Mouse (Mus musculus) neural tube, embryonic 14.5 days (tissue): ENCODE data around the gene Dhrs4. TPM values are rescaled to one million over a fixed set of nuclear protein-coding genes. Genes with fewer than 3 reads are reported as not detected.

Experiments
- ATAC-seq: fragments of 200-750 bp; cut with Nextera tagmentation; 2 replicates; pipeline ENCODE4 v1.8.0; 2017; ENCODE audit warnings: low read depth, mild to moderate bottlenecking, moderate TSS enrichment, moderate library complexity
- H3K27ac ChIP-seq: fragments of 300-500 bp; sonication (generic); 2 replicates; pipeline ENCODE4 v1.5.1; 2014; ENCODE audit warnings: low read depth, mild to moderate bottlenecking, control low read depth, low read length, moderate library complexity, mixed read lengths
- H3K27me3 ChIP-seq: fragments of 300-500 bp; sonication (generic); 2 replicates; pipeline ENCODE4 v1.6.1; 2014; ENCODE audit warnings: low read length; ENCODE audit not compliant: control insufficient read depth, insufficient read depth
- H3K36me3 ChIP-seq: fragments of 300-500 bp; sonication (generic); 2 replicates; pipeline ENCODE4 v1.6.1; 2014; ENCODE audit warnings: low read length, mixed read lengths; ENCODE audit not compliant: control insufficient read depth, insufficient read depth
- H3K4me1 ChIP-seq: fragments of 300-500 bp; sonication (generic); 2 replicates; pipeline ENCODE4 v1.6.1; 2014; ENCODE audit warnings: low read length; ENCODE audit not compliant: control insufficient read depth, insufficient read depth
- H3K4me2 ChIP-seq: fragments of 300-500 bp; sonication (generic); 2 replicates; pipeline ENCODE4 v1.6.1; 2014; ENCODE audit warnings: mild to moderate bottlenecking, low read depth, low read length, control low read depth
- H3K4me3 ChIP-seq: fragments of 300-500 bp; sonication (generic); 2 replicates; pipeline ENCODE4 v1.5.1; 2014; ENCODE audit warnings: low read depth, low read length, control low read depth, mixed read lengths
- H3K9ac ChIP-seq: fragments of 300-500 bp; sonication (generic); replicated peaks from 2 replicates; pipeline ENCODE4 v1.6.1; 2014; ENCODE audit warnings: low read depth, mild to moderate bottlenecking, control low read depth, low read length, mixed read lengths
- H3K9me3 ChIP-seq: fragments of 300-500 bp; sonication (generic); 2 replicates; pipeline ENCODE4 v1.6.1; 2016; ENCODE audit warnings: low read length; ENCODE audit not compliant: control insufficient read depth
- WGBS: fragments of 180-500 bp; shearing (Covaris S2); extraction: QIAGEN DNeasy Blood & Tissue Kit; methylation state at CpG from one replicate; pipeline ENCODE4 v1.1.7; 2014; 5-methylcytosine and 5-hydroxymethylcytosine counted together
- polyA plus RNA-seq: library from polyadenylated mRNA; unstranded; fragments of >200 nt; fragmentation: Nextera tagmentation; extraction: Ambion mirVana; gene quantifications from 2 replicates; pipeline ENCODE4 v1.2.1, GENCODE M21; 2014

Dhrs4 gene
- polyA plus RNA-seq, 1 experiment from 2014 or later, result 7.6 TPM

GRCm38 (mm10) chr14:55459796-55460195 lies 18.8 kb upstream of the Dhrs4 start:
- H3K4me3 ChIP-seq, result no peak overlapping the region
- peaks cover 2% of the 10 kb centered on the region; the same call in 1 of the 2 replicates for H3K9me3 ChIP-seq
- H3K27ac ChIP-seq, result no peak overlapping the region
- H3K4me2 ChIP-seq, result no peak overlapping the region
- H3K27me3 ChIP-seq, result no peaks in the 10 kb centered on the region
- no peak for ATAC-seq
- WGBS, result 72% methylated on average over 4 of the region's 4 CpGs
- H3K9ac ChIP-seq, result no peak overlapping the region
- no peaks in the 10 kb centered on the region for H3K36me3 ChIP-seq
- no peaks in the 10 kb centered on the region for H3K4me1 ChIP-seq

DNA sequence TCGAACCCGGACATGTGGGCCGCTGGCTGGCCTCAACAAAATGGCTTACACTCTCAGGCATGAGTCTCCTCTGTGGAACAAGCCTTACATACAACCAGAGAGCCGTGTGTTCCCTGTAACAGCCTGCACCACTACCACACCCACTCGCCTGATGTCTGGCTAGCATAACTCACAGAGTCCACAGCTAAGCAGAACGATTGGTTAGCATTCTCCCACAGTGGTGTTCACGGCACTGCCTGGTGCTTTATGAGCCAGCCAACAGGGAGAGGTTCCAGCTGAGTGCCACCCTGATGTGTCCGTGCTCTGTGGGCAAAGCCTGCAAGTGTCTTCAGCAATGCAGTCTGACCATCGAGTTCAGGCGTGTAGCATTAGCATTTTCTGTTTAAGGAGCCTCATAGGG lies 18.3 kb upstream of the Dhrs4 start:
- no peak overlapping the region for H3K9ac ChIP-seq
- WGBS, result 79% methylated on average over 10 of the region's 10 CpGs
- H3K36me3 ChIP-seq, result no peaks in the 10 kb centered on the region
- no peak overlapping the region for H3K27ac ChIP-seq
- H3K4me3 ChIP-seq, result no peak overlapping the region
- no peak for ATAC-seq
- no peaks in the 10 kb centered on the region for H3K4me1 ChIP-seq
- no peak overlapping the region for H3K4me2 ChIP-seq
- H3K27me3 ChIP-seq, result no peaks in the 10 kb centered on the region
- H3K9me3 ChIP-seq, result peaks cover 2% of the 10 kb centered on the region; the same call in 1 of the 2 replicates

DNA sequence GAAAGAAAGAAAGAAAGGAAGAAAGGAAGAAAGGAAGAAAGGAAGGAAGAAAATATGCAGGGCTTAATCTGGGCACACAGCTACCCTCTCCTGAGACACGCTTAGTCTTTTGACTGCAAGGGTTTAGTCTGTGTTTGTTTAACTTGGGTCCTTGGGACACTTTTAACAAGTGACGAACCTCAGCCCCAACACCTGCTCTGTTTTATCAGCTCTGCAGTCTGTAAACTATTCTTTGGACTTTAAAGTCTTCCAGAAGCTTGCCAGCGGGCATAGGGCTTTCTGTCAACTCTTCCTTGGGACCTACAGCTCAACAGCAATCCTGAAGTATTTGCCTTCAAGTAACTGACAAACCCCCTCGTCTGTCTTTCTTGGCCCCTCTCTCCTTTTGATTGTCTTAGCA lies 16.8 kb upstream of the Dhrs4 start:
- Histone ChIP-seq H3K4me2 (no peak overlapping the region), H3K9ac (no peak overlapping the region), H3K27me3 (no peaks in the 10 kb centered on the region), H3K4me3 (no peak overlapping the region), H3K27ac (no peak overlapping the region), H3K4me1 (no peaks in the 10 kb centered on the region), H3K9me3 (no peaks in the 10 kb centered on the region), H3K36me3 (no peaks in the 10 kb centered on the region)
- WGBS, result 72% methylated on average over 4 of the region's 4 CpGs
- no peak for ATAC-seq

DNA sequence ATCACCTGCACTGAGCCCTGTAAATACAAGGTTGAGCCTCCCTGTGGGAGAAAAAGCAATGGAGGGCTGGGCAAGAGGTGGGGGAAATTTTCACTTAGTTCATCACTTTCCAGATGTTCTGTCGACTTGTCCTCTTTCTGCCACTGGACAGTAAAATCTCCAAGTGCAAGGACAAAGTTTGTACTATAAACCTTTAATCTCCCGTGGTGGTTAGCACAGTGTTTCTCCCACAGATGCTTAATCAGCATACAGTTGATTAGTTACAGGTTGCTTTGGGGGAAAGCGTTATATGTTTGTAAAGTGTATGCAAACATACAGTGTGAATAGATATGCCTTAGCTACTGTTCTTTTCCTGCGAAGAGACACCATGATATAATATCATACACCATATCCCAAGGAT lies 12.1 kb upstream of the Dhrs4 start:
- H3K4me1 ChIP-seq, result no peaks in the 10 kb centered on the region
- H3K4me2 ChIP-seq, result no peak overlapping the region
- H3K27ac ChIP-seq, result no peak overlapping the region
- H3K36me3 ChIP-seq, result no peaks in the 10 kb centered on the region
- ATAC-seq, result no peak
- H3K4me3 ChIP-seq, result no peak overlapping the region
- H3K9me3 ChIP-seq, result no peaks in the 10 kb centered on the region
- H3K9ac ChIP-seq, result no peak overlapping the region
- H3K27me3 ChIP-seq, result no peaks in the 10 kb centered on the region
- WGBS, result 82% methylated on average over 4 of the region's 4 CpGs

DNA sequence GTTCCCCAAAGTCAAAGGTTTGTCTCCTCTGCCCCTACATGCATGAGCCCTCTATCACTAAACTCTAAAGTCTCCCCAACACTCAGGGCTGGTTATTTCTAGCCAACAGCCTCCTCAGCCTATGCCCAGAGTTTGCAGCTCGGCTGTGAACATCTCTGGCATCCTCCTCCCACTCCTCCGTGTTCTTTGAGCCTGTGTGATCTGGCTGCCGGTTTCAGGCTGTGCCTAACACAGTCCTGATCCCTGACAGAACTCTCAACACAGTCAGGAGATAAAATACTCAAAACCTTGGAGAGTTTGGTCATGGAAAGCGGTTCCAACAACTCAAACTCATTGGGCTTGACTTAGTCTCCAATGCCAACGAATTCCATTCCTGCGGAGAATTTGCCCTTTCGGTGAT lies 11.4 kb upstream of the Dhrs4 start:
- Histone ChIP-seq H3K9me3 (no peaks in the 10 kb centered on the region), H3K27ac (no peak overlapping the region), H3K27me3 (no peaks in the 10 kb centered on the region), H3K36me3 (no peaks in the 10 kb centered on the region), H3K4me1 (no peaks in the 10 kb centered on the region), H3K4me3 (no peak overlapping the region), H3K9ac (no peak overlapping the region), H3K4me2 (no peak overlapping the region)
- 81% methylated on average over 7 of the region's 7 CpGs for WGBS
- ATAC-seq, result no peak

- no peak for ATAC-seq
- Histone ChIP-seq H3K4me2 (no peak overlapping the region), H3K27me3 (no peaks in the 10 kb centered on the region), H3K27ac (no peak overlapping the region), H3K4me3 (no peak overlapping the region), H3K9me3 (no peaks in the 10 kb centered on the region), H3K4me1 (no peaks in the 10 kb centered on the region), H3K9ac (no peak overlapping the region), H3K36me3 (no peaks in the 10 kb centered on the region)
- 88% methylated on average over 2 of the region's 2 CpGs for WGBS
Measured at GRCm38 (mm10) chr14:55468301-55468741, 10.2 kb upstream of the Dhrs4 start.

DNA sequence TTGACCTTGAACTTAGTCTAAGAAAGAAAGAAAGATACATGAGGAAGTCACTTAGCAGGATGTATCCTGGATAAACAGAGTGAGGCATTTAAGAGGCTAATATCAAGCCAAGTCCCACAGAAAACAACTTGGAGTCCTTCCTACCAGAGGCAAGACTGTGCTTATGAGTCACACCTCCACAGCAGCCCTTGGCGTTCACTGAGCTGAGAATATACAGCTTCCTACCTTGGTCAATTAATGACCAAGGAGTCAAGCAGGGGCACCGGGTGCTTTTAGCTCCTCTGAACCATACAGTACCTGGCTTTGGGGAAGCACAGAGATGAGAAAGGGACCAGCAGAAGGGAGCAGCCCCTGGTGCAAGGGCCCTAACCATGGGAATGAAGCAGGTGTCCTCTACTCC lies 9.5 kb upstream of the Dhrs4 start:
- H3K9me3 ChIP-seq, result no peaks in the 10 kb centered on the region

GRCm38 (mm10) chr14:55469821-55470220 lies 8.7 kb upstream of the Dhrs4 start:
- Histone ChIP-seq H3K4me2 (no peak overlapping the region), H3K9me3 (no peaks in the 10 kb centered on the region), H3K27me3 (no peaks in the 10 kb centered on the region), H3K36me3 (no peaks in the 10 kb centered on the region), H3K9ac (no peak overlapping the region), H3K4me3 (no peak overlapping the region), H3K27ac (no peak overlapping the region), H3K4me1 (no peaks in the 10 kb centered on the region)
- no peak for ATAC-seq
- 91% methylated on average over 6 of the region's 6 CpGs for WGBS

More for the DNA sequence above, 9.5 kb upstream of the Dhrs4 start:
- no peaks in the 10 kb centered on the region for H3K36me3 ChIP-seq
- H3K4me2 ChIP-seq, result no peak overlapping the region
- no peak overlapping the region for H3K4me3 ChIP-seq
- no peaks in the 10 kb centered on the region for H3K27me3 ChIP-seq
- H3K4me1 ChIP-seq, result no peaks in the 10 kb centered on the region
- no peak for ATAC-seq
- 91% methylated on average over 2 of the region's 2 CpGs for WGBS
- H3K9ac ChIP-seq, result no peak overlapping the region
- H3K27ac ChIP-seq, result no peak overlapping the region

GRCm38 (mm10) chr14:55470806-55471205 lies 7.8 kb upstream of the Dhrs4 start:
- H3K27me3 ChIP-seq, result no peaks in the 10 kb centered on the region
- no peak overlapping the region for H3K4me2 ChIP-seq
- no peaks in the 10 kb centered on the region for H3K36me3 ChIP-seq
- H3K9me3 ChIP-seq, result no peaks in the 10 kb centered on the region
- no peak overlapping the region for H3K9ac ChIP-seq
- no peaks in the 10 kb centered on the region for H3K4me1 ChIP-seq
- 10% methylated on average over 10 of the region's 10 CpGs for WGBS
- no peak overlapping the region for H3K4me3 ChIP-seq
- ATAC-seq, result no peak
- no peak overlapping the region for H3K27ac ChIP-seq

- no peak overlapping the region for H3K27ac ChIP-seq
- H3K36me3 ChIP-seq, result no peaks in the 10 kb centered on the region
- H3K9ac ChIP-seq, result no peak overlapping the region
- no peak for ATAC-seq
- whole genome bisulfite sequencing, result 49% methylated on average over 2 of the region's 2 CpGs
- H3K27me3 ChIP-seq, result no peaks in the 10 kb centered on the region
- no peak overlapping the region for H3K4me2 ChIP-seq
- H3K4me3 ChIP-seq, result no peak overlapping the region
- H3K9me3 ChIP-seq, result no peaks in the 10 kb centered on the region
- H3K4me1 ChIP-seq, result no peaks in the 10 kb centered on the region
Measured at GRCm38 (mm10) chr14:55475654-55476053, 2.9 kb upstream of the Dhrs4 start.
